Mouse (Mus musculus) lung, postnatal 0 days (tissue): Measurements from ENCODE around the gene Ddx59. TPM values are rescaled to one million over a fixed set of nuclear protein-coding genes. Genes with fewer than 3 reads are reported as not detected.

Experiments
- ATAC-seq: fragments of 200-750 bp; cut with Nextera tagmentation; 2 replicates; pipeline ENCODE4 v1.8.0; 2017; ENCODE audit warnings: moderate library complexity
- DNase-seq: peaks from one replicate; pipeline ENCODE4 v3.0.0-alpha.2; 2016; ENCODE audit warnings: low spot score
- H3K27ac ChIP-seq: fragments of 300-500 bp; sonication (generic); 2 replicates; pipeline ENCODE4 v1.5.1; 2014; ENCODE audit warnings: antibody characterized with exemption, mild to moderate bottlenecking, low read length, mixed read lengths
- H3K27me3 ChIP-seq: fragments of 300-500 bp; sonication (generic); replicated peaks from 2 replicates; pipeline ENCODE4 v1.6.1; 2014; ENCODE audit warnings: low read length, mixed read lengths; ENCODE audit not compliant: insufficient read depth
- H3K36me3 ChIP-seq: fragments of 300-500 bp; sonication (generic); 2 replicates; pipeline ENCODE4 v1.6.1; 2014; ENCODE audit warnings: low read length, mixed read lengths; ENCODE audit not compliant: insufficient read depth
- H3K4me1 ChIP-seq: fragments of 300-500 bp; sonication (generic); 2 replicates; pipeline ENCODE4 v1.6.1; 2014; ENCODE audit warnings: antibody characterized with exemption, low read depth, low read length, mixed read lengths; ENCODE audit not compliant: insufficient read depth
- H3K4me2 ChIP-seq: fragments of 300-500 bp; sonication (generic); replicated peaks from 2 replicates; pipeline ENCODE4 v1.6.1; 2014; ENCODE audit warnings: low read depth, mild to moderate bottlenecking, low read length, moderate library complexity, mixed read lengths
- H3K4me3 ChIP-seq: fragments of 300-500 bp; sonication (generic); 2 replicates; pipeline ENCODE4 v1.5.1; 2014; ENCODE audit warnings: low read depth, low read length
- H3K9ac ChIP-seq: fragments of 300-500 bp; sonication (generic); replicated peaks from 2 replicates; pipeline ENCODE4 v1.6.1; 2014; ENCODE audit warnings: low read depth, mild to moderate bottlenecking
- H3K9me3 ChIP-seq: fragments of 300-500 bp; sonication (generic); 2 replicates; pipeline ENCODE4 v1.6.1; 2016; ENCODE audit warnings: low read length, mixed read lengths
- CTCF ChIP-seq: IDR thresholded peaks from 2 replicates; pipeline ENCODE4 v1.5.1; 2016; ENCODE audit warnings: antibody characterized with exemption, mild to moderate bottlenecking
- EP300 ChIP-seq: IDR thresholded peaks from 2 replicates; pipeline ENCODE4 v1.6.1; 2016; ENCODE audit warnings: antibody characterized with exemption, mild to moderate bottlenecking, control low read depth
- WGBS: fragments of 180-500 bp; shearing (Covaris S2); extraction: QIAGEN DNeasy Blood & Tissue Kit; methylation state at CpG from one replicate; pipeline ENCODE4 v1.1.7; 2014; 5-methylcytosine and 5-hydroxymethylcytosine counted together
- polyA plus RNA-seq: library from polyadenylated mRNA; unstranded; fragments of >200 nt; fragmentation: Nextera tagmentation; extraction: Ambion mirVana; gene quantifications from 2 replicates; pipeline ENCODE4 v1.2.1, GENCODE M21; 2015

Ddx59 gene
- polyA plus RNA-seq, 1 experiment from 2014 or later: 8.0 TPM

GRCm38 (mm10) chr1:136444555-136445255 is 29.6 kb downstream of the Ddx59 start:
- H3K9me3 ChIP-seq: no peaks in the 10 kb centered on the region
- H3K36me3 ChIP-seq: no peaks in the 10 kb centered on the region
- H3K9ac ChIP-seq: no peak overlapping the region
- ATAC-seq: no peak
- no peaks in the 10 kb centered on the region for H3K27me3 ChIP-seq
- no peak for TF ChIP-seq EP300
- TF ChIP-seq CTCF: no peak
- H3K4me3 ChIP-seq: no peak overlapping the region
- no peak overlapping the region for H3K4me2 ChIP-seq
- no peak for DNase-seq
- WGBS: 59% methylated on average over 12 of the region's 12 CpGs
- H3K27ac ChIP-seq: no peak overlapping the region
- no peaks in the 10 kb centered on the region for H3K4me1 ChIP-seq

- no peak for TF ChIP-seq EP300
- no peak for TF ChIP-seq CTCF
- Histone ChIP-seq H3K4me1 (no peaks in the 10 kb centered on the region), H3K4me3 (no peak overlapping the region), H3K9me3 (no peaks in the 10 kb centered on the region), H3K36me3 (no peaks in the 10 kb centered on the region), H3K9ac (no peak overlapping the region), H3K4me2 (no peak overlapping the region), H3K27ac (no peak overlapping the region), H3K27me3 (no peaks in the 10 kb centered on the region)
- 59% methylated on average over 10 of the region's 10 CpGs for WGBS
- ATAC-seq (no peak), DNase-seq (no peak)
These were observed 31.9 kb downstream of the Ddx59 start for GRCm38 (mm10) chr1:136446933-136447332.

- ATAC-seq: no peak; the same call in 1 of the 2 replicates
- Histone ChIP-seq H3K27me3 (no peaks in the 10 kb centered on the region), H3K4me2 (no peak overlapping the region), H3K4me3 (no peak overlapping the region), H3K36me3 (no peaks in the 10 kb centered on the region), H3K9ac (no peak overlapping the region), H3K27ac (no peak overlapping the region), H3K9me3 (no peaks in the 10 kb centered on the region), H3K4me1 (no peaks in the 10 kb centered on the region)
- DNase-seq: peak; percentile 34
- TF ChIP-seq EP300: no peak
- TF ChIP-seq CTCF: no peak
- WGBS: 36% methylated on average over 4 of the region's 4 CpGs
These were observed 32.3 kb downstream of the Ddx59 start for GRCm38 (mm10) chr1:136447338-136447737.

GRCm38 (mm10) chr1:136449541-136449940 is 34.5 kb downstream of the Ddx59 start:
- H3K9me3 ChIP-seq: no peaks in the 10 kb centered on the region
- H3K27me3 ChIP-seq: no peaks in the 10 kb centered on the region
- no peaks in the 10 kb centered on the region for H3K4me1 ChIP-seq
- H3K27ac ChIP-seq: no peak overlapping the region
- H3K36me3 ChIP-seq: no peaks in the 10 kb centered on the region
- H3K9ac ChIP-seq: no peak overlapping the region
- DNase-seq (no peak), ATAC-seq (no peak)
- no peak overlapping the region for H3K4me3 ChIP-seq
- WGBS: 93% methylated on average over 6 of the region's 6 CpGs
- TF ChIP-seq CTCF: no peak
- no peak for TF ChIP-seq EP300
- no peak overlapping the region for H3K4me2 ChIP-seq

GRCm38 (mm10) chr1:136450206-136450605 is 35.1 kb downstream of the Ddx59 start:
- H3K36me3 ChIP-seq: no peaks in the 10 kb centered on the region
- H3K27me3 ChIP-seq: no peaks in the 10 kb centered on the region
- no peak for DNase-seq
- ATAC-seq: no peak
- H3K4me1 ChIP-seq: no peaks in the 10 kb centered on the region
- no peak overlapping the region for H3K4me2 ChIP-seq
- TF ChIP-seq EP300: no peak
- no peak for TF ChIP-seq CTCF
- no peak overlapping the region for H3K27ac ChIP-seq
- no peak overlapping the region for H3K4me3 ChIP-seq
- no peak overlapping the region for H3K9ac ChIP-seq
- 72% methylated on average over 5 of the region's 5 CpGs for WGBS
- no peaks in the 10 kb centered on the region for H3K9me3 ChIP-seq

GRCm38 (mm10) chr1:136452421-136452820 is 37.4 kb downstream of the Ddx59 start:
- Histone ChIP-seq H3K27ac (no peak overlapping the region), H3K27me3 (no peaks in the 10 kb centered on the region), H3K4me1 (no peaks in the 10 kb centered on the region), H3K4me3 (no peak overlapping the region), H3K36me3 (no peaks in the 10 kb centered on the region), H3K9ac (no peak overlapping the region), H3K9me3 (no peaks in the 10 kb centered on the region), H3K4me2 (no peak overlapping the region)
- TF ChIP-seq CTCF (no peak), EP300 (no peak)
- ATAC-seq (no peak), DNase-seq (no peak)
- 77% methylated on average over 5 of the region's 5 CpGs for WGBS
